Mouse (Mus musculus) liver, adult 2 months (tissue): ENCODE measurements around the gene Mfap3.

Experiments used
- CTCF ChIP-seq: fragments of 200-500 bp; IDR thresholded peaks from 2 replicates; pipeline ENCODE4 v1.5.1; 2011; ENCODE audit warnings: low read depth, low read length, control low read depth
- POLR2A ChIP-seq: fragments of 200-500 bp; IDR thresholded peaks from 2 replicates; pipeline ENCODE4 v1.6.1; 2011; ENCODE audit warnings: low read length, control low read depth; ENCODE audit not compliant: insufficient read depth; ENCODE audit errors: extremely low read depth

GRCm38 (mm10) chr11:57573686-57574274 is 55.3 kb downstream of the Mfap3 start:
- no peak for TF ChIP-seq POLR2A
- no peak for TF ChIP-seq CTCF
